Comparison of ENCODE assay signal across 9 mouse cellular contexts in the genomic region with DNA sequence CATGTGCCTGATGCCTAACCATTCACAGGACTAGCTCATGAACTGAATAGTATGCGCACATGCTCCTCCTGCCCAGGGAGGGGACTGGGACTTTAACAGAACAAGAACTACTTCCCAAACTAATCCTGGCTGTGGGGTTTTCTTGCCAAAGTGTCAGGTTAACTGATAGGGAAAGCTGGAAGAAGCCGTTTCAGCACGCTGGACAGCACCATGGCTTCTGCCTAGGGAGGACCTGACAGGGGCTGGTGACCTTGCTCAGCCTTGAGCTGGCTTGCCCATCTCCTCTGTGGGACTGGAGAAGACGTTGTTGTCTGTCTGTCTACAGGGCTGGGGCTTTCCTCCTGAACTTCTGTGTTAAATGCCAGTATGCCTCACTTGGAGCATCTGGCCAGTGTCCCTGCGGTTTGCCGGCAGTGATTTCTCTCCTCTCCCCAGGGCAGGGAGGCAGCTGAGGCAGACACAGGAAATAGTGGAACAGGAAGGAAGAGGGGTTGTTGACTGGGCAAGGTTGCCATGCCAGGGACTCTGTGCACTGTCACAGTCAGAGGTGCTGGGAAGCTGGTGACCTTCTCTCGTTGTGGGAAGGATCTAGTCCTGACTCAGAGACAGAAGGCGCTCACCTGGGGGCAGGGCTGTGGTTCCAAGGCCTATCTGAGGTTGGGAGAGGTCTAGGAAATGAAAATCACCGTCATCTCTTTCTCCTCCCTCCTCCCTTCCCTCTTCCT.
DNase-seq lines count a peak whose midpoint lies in the region; ATAC-seq and TF ChIP-seq lines count a peak whose summit lies in the region.
"Had no signal": no experiment of that assay in that cellular context is flagged by ENCODE, and none has a peak within 500 bp of the region (broad histone marks: within the 10 kb centered on the region; RNA-seq: fewer than 3 reads in every experiment).

No protein-coding gene starts in this region.

- ATAC-seq in midbrain, embryonic 13.5 days = no peak
- ATAC-seq in megakaryocyte, adult 5-6 weeks (ENCODE audit: poor library complexity, severe bottlenecking) = no peak

- WGBS in midbrain, embryonic 10.5 days = 53% methylated on average over 9 of the region's 9 CpGs
- WGBS in midbrain, embryonic 13.5 days = 52% methylated on average over 9 of the region's 9 CpGs

- H3K9me3 ChIP-seq in midbrain, embryonic 10.5 days (replicated peaks) = no peaks in the 10 kb centered on the region
- no peaks in the 10 kb centered on the region for H3K9me3 ChIP-seq in midbrain, embryonic 13.5 days
- H3K9me3 ChIP-seq: megakaryocyte, embryonic 14.5 days had no signal

- no peaks in the 10 kb centered on the region for H3K36me3 ChIP-seq in midbrain, embryonic 10.5 days
- H3K36me3 ChIP-seq in midbrain, embryonic 13.5 days = no peaks in the 10 kb centered on the region

- no peak overlapping the region for H3K4me3 ChIP-seq in midbrain, embryonic 10.5 days
- H3K4me3 ChIP-seq in midbrain, embryonic 13.5 days (replicated peaks) = no peak overlapping the region
- H3K4me3 ChIP-seq in left cerebral cortex, adult 2 months = no peak overlapping the region
- H3K4me3 ChIP-seq: megakaryocyte, embryonic 14.5 days had no signal

- no peaks in the 10 kb centered on the region for H3K4me1 ChIP-seq in midbrain, embryonic 10.5 days
- H3K4me1 ChIP-seq in midbrain, embryonic 13.5 days (replicated peaks) = 0 out of 2 replicates have a peak, but pooled peaks cover 3% of the 10 kb centered on the region
- H3K4me1 ChIP-seq: megakaryocyte, embryonic 14.5 days had no signal

- intact Hi-C loops in left cerebral cortex, adult 2 months (cut with DNase I) = no loop called here

- H3K27me3 ChIP-seq in midbrain, embryonic 10.5 days (ENCODE audit: low read depth, poor library complexity, severe bottlenecking) = no peaks in the 10 kb centered on the region
- H3K27me3 ChIP-seq in midbrain, embryonic 13.5 days = no peaks in the 10 kb centered on the region

- no peak overlapping the region for H3K27ac ChIP-seq in midbrain, embryonic 10.5 days (replicated peaks)
- H3K27ac ChIP-seq in midbrain, embryonic 13.5 days = no peak overlapping the region
- no peak overlapping the region for H3K27ac ChIP-seq in left cerebral cortex, adult 2 months

- peak; percentile 62 for DNase-seq in midbrain, embryonic 10.5 days (ENCODE audit: low spot score)
- DNase-seq in adrenal gland, adult 2 months = peak; percentile 58
- DNase-seq in embryo, embryonic 11 days = peak; percentile 85
- DNase-seq in kidney, postnatal 4 days = peak; percentile 92 to 94
- DNase-seq in ovary, postnatal 14 days (ENCODE audit: low spot score) = peak; percentile 50
- no peak for DNase-seq in left cerebral cortex, adult 2 months (ENCODE audit: extremely low spot score in 1 of 2, low spot score in 2 of 2)

- H3K4me2 ChIP-seq in midbrain, embryonic 13.5 days (replicated peaks) = no peak overlapping the region

- no peak overlapping the region for H3K9ac ChIP-seq in midbrain, embryonic 13.5 days (replicated peaks)

- TF ChIP-seq CTCF in left cerebral cortex, adult 2 months (IDR thresholded peaks at IDR 0.05) = no peak

Comparison
In these comparisons a context has a peak if more than half of its experiments do, and no peak if none do; other contexts are left out.
1. DNase-seq: peak in midbrain, embryonic 10.5 days (single experiment), adrenal gland, adult 2 months (single experiment), embryo, embryonic 11 days (single experiment), kidney, postnatal 4 days (2 of 2) and ovary, postnatal 14 days (single experiment); none in left cerebral cortex, adult 2 months (0 of 2).